Mouse (Mus musculus): ENCODE data around the gene a.
"Not testable (repeated sequence)": the region's sequence is repeated elsewhere in the genome, so short reads cannot be mapped to it uniquely, and the experiment has no call there.

a gene

GRCm38 (mm10) chr2:154991411-154991810, 200.2 kb downstream of the a start:
- DNase-seq (ENCODE audit: low read depth), result no peak

DNA sequence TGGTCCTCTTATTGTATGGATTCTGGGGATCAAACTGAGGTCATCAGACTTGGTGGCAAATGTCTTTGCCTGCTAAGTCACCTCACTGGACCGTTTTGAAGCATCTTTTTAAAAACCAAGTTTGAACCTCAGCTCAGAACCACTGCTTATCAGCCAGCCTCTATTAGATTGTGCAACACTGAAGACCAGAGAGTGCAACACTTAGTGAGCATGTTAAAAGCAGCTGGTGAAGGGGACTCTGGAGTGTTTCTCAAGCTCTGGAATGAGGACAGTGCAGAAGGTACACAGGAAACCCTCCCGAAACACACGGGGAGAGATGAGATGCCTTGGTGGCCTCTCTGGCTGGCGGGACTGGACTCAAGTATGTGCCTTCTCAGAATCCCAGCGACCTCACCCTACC, 200.9 kb downstream of the a start:
- DNase-seq (ENCODE audit: low read depth), result no peak

DNA sequence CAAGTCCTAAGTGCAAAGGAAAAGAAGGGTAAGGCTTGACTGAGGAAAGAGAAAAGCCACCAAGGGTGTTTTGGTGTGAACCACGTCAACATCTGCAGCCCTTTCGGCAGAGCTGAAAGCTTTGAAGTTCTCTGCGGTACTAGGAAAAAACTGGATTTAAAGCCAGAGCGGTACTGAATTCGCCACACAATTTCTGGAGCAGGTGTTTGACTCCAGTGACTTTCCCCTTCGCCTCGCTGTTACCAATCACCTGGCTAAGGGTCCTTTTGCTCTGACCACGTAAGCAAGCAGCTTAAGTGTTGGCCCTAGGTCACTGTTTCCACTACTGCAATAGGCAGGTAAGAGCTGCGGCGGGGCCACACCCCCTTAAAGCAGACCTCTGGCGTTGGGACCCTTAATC, 214.3 kb downstream of the a start:
- DNase-seq (ENCODE audit: low read depth), result no peak

DNA sequence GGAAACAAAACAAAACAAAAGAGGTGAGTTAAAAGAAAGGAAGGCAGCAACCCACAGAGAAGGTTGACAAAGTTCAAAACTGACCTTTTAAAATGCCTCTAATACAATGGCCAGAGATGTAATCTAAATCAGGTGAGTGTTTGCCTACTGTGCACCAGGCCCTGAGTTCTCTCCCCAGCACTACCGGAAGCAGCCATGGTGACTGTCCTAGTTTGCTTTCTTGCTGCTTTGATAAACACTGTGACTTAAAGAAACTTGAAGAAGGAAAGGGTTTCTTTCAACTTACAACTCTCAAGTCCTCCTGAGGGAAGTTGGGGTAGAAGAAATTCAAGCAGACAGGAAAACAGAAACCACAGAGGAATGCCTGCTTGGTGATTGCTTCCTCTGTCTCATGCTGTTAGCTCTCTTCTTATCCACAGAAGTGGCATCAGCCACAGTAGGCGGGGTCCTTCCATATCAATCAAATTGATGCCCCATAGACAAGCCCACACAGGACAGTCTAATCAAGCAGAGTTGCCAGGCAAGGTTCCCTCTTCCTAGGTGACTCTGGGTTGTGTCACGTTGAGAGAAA, 220.0 kb downstream of the a start:
- DNase-seq (ENCODE audit: low read depth), result no peak

DNA sequence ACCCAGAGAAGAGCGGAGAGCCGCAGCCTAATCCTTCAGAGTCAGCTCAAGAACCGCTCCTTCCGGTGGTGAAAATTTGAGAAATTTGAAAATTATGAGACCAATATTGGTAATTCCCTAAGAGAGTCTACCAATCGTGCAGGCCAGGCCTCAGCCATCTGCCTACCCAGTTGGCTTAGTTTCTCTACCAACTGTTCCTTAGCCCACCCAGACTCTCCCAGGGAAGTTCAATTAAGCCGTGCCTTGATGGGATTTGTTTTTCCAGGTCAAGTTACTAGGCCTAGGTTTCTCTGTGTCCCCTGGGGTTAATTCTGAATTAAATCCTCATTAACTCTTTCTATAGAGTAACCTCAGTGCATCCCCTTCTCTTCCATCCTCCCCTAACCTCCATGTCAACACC, 221.8 kb downstream of the a start:
- no peak for DNase-seq (ENCODE audit: low read depth)

DNA sequence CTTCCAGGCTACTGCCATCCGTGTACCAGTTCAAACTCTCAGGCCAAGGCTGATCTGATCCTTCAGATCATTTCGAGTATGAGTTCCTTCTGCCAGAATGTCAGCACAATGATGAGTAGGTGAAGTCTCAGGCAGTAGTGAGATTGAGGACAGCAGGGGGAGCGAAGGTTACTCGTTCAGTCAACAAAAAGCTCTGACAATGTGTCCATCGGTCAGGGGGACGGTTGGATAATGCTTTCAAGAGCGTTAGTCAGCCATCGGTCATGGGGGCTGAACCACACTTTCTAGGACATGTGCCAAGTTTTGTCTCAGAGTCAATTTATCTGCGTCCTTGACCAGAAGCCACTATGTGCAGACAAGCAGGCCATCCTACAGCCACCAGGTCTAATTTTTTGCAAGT, 225.5 kb downstream of the a start:
- not testable (repeated sequence) for DNase-seq (ENCODE audit: low read depth)

GRCm38 (mm10) chr2:155018251-155018755, 227.1 kb downstream of the a start, which contains the start of gene Gm14226:
Gene Gm14226 (plus strand): TSS chr2:155018266.
- not testable (repeated sequence) for DNase-seq (ENCODE audit: low read depth)

DNA sequence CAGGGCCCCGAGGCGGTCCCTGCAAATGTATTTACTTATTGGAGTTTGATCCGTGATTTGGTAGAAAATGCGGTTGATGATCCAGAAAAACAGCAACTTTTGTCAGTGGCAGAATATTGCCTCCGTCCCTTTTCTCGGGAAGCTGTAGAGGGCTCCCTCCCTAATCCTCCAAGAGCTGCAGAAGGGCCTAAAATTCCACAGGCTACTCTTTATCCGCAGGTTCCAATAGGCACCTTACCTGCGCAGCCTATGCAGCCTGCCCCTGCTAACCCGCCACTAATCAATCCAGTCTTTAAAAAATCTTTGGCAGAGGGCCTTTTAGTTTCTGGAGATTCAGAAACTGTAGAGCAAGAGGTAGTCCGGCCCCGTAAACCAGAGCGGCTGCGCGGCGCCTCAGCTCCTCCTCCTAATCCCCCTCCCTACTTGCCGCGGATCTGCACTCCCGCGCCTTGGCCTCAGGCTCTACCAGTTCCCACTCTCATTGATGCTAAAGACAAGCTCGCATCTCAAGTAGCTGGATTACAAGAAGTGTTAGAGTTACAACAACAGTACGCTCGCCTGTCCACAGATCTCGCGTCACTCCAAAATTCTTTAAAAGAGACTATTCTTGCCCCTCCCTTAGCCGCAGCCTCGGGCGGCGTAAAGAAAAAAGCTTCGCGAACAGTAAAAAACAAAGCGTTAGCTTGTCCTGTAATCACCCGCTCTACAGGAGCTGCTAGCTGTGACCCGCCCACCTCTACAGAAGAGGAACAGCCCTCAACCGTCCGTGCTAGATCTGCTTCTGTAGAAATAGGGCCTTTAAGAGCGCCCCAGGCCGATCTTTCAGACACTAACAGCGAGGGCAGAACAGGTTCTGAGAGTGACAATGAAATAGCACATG, 227.8 kb downstream of the a start:
- peak; percentile 34 for DNase-seq (ENCODE audit: low read depth)

- peak; percentile 67 for DNase-seq (ENCODE audit: low read depth)
Observed at GRCm38 (mm10) chr2:155019673-155020072, 228.5 kb downstream of the a start.

DNA sequence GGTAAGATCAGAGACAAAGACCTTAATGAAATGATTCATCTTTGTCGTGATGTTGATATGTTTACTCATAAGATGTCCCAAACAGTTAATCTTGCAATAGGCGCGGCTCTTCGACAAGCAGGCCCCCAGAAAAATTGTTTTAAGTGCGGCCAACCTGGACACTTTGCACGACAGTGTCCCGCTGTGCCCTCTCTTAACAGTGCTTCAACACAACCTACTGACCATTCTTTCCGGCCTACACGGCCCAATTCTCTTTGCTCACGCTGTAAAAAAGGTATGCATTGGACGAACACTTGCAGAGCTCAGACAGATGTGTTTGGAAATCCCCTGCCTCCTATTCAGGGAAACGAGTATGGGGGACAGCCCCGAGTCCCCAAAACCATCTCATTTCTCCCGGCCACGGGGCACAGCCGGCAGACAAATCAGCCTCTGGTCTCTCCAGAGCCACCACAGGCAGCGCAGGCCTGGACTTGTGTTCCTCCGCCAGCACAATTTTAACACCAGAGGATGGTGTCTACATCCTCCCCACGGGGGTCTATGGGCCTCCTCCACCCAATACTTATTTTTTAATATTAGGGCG, 229.1 kb downstream of the a start:
- not testable (repeated sequence) for DNase-seq (ENCODE audit: low read depth)

- DNase-seq (ENCODE audit: low read depth), result no peak
Observed at GRCm38 (mm10) chr2:155030831-155031230, 239.6 kb downstream of the a start.

DNA sequence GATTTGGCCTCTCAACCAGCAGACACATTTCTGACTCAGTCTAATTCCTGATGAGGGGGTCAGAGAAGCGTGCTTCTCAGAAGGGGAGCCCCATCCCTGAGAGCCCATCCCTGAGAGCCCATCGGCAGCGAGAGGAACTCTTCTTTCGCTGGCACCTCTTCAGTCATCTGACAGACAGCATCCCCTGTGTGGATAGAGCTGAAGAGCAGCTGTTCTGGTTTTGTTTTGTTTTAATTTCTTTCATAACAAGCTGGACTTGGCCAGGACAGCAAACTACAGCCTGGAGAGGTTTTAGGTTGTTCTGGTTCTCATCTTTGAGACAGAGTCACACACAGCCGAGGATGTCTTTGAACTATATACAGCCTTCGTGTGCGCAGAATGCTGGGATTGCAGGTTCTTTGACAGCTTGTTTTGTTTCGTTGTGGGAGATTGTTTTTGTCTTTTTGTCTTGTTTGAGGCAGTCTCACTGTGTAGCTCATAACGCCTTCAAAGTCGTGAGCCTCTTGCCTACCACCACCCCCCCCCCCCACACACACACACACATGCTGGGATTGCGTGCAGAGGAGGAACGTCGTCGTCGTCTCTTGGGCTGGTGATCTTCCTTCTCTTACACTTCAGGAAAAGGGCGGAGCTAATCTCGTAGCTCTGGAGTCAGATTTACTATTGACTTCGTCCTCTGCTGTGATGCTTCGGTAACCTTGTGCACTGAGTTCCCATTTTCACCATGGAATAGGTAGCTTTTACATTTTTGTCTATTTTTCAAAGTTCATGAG, 241.9 kb downstream of the a start:
- DNase-seq (ENCODE audit: low read depth), result no peak

GRCm38 (mm10) chr2:155039956-155040355, 248.8 kb downstream of the a start:
- no peak for DNase-seq (ENCODE audit: low read depth)

- no peak for DNase-seq (ENCODE audit: low read depth)
Observed at GRCm38 (mm10) chr2:155044542-155044941, 253.3 kb downstream of the a start.

DNA sequence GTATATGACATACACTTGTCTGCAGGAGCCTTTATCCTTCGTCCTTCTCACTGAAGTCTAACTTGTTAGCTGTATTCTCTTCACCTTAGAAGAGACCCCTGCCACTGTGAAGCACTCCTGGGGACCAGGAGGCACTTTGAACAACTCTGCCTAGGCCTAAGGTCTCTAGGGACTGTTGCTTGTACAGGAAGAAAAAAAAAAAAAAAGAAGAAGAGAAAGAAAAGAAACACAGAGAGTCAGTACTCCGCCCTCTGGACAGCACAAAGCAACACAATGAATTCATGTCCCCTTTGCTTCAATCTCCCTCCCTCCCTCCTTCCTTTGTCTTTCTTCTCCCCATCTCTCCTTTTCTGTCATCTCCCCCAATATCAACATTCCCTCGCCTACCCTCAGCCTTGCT, 253.9 kb downstream of the a start:
- no peak for DNase-seq (ENCODE audit: low read depth)

- no peak for DNase-seq (ENCODE audit: low read depth)
Observed at GRCm38 (mm10) chr2:155046803-155047202, 255.6 kb downstream of the a start.

- no peak for DNase-seq (ENCODE audit: low read depth)
Observed at GRCm38 (mm10) chr2:155047452-155048178, 256.4 kb downstream of the a start.

DNA sequence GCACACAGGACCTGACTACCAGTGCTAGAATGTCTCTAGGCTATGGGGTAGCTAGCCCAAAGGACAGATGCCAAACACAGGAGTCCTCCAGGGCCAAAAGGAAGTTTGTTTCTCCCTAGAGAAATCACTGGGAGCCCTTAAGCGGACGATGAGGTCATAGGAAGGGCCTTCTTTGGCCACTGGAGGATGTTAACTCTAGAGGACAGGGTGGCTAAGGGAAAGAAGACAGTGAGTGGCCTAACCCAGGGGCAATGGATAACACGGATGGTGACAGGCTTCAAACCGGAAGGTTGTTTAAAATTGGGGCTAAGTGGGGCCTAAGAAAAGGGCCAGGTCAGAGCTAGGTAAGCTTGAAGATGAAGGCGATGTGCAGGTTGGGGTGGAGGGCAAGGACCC, 258.9 kb downstream of the a start:
- no peak for DNase-seq (ENCODE audit: low read depth)

GRCm38 (mm10) chr2:155050504-155051236, 259.5 kb downstream of the a start:
- DNase-seq (ENCODE audit: low read depth), result peak; percentile 95

DNA sequence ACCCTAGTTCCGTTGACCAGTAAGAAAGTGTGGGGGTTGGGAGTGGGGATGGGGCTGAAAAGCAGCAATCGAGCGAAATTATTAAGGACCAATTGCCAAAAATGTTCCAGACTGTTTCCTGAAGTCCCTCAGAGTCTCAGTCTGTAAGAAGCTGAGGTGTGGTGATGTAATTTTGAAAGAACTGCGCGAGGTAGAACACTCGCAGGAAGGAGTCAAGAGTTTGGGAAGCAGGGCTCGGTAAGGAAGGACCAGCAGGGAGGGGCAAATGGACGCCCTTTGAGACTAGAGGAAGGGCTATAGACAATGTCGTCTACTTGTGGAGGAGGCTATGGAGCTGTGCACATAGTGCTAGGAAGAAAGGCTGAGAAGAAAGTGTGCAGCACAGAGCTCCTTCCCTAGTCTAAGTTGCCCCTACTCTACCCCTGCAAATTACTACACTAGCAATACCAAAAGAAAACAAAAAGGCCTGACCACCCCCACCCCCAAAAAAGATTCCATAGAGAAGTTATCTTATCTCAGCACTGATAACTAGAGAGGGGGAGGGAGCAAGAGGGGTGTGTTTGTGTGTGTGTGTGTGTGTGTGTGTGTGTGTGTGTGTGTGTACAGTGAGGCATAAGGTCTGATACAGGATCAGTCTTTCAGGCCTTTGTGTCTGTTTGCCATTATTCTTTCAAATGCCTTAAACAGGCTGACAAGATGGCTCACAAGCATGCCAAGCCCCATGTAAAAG, 260.6 kb downstream of the a start:
- DNase-seq (ENCODE audit: low read depth), result no peak
